Mouse (Mus musculus): Measurements from ENCODE around the gene Gse1.

- no peak for TF ChIP-seq POLR2A (IDR thresholded peaks at IDR 0.05; ENCODE audit: borderline replicate concordance, insufficient read depth, low read length)
- TF ChIP-seq CTCF (IDR thresholded peaks at IDR 0.05; ENCODE audit: borderline replicate concordance, insufficient read depth, low read depth, low read length) = no peak
Observed at GRCm38 (mm10) chr8:120431042-120431441, 202.8 kb downstream of the Gse1 start.

Measured in cerebellum, adult 2 months (tissue).